Mouse (Mus musculus) testis, adult 2 months (tissue): ENCODE measurements around the gene Spta1.

Experiments
- CTCF ChIP-seq: fragments of 200-500 bp; IDR thresholded peaks from 2 replicates; pipeline ENCODE4 v1.5.1; 2012; ENCODE audit warnings: low read depth, mild to moderate bottlenecking, inconsistent platforms, low read length, moderate library complexity; ENCODE audit not compliant: control insufficient read depth, insufficient read depth, insufficient replicate concordance
- POLR2A ChIP-seq: fragments of 200-500 bp; IDR thresholded peaks from 2 replicates; pipeline ENCODE4 v1.6.1; 2012; ENCODE audit warnings: low read depth, mild to moderate bottlenecking, inconsistent platforms, low read length, moderate library complexity; ENCODE audit not compliant: control insufficient read depth

DNA sequence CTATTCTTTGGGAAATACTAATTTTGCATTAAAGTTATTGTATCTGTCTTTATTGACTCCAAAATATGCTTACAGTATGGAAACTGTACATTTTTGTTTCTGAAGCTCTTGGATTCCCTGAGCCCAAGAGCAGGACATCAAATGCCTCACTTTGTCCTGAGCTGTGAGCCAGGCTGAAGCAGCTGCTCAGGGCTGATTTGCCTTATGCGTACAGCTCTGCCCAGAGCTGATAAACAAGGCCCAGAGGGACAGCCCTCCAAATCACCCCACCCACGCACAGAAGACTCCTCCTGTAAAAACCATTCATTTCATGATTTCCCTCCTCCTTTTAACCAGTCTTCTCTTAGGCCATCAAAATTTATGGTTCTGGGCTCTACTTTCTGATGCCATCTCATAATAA lies 1.0 kb upstream of the Spta1 start:
- TF ChIP-seq CTCF (no peak), POLR2A (no peak)
